Mouse (Mus musculus) gastrocnemius, postnatal 25 days (tissue): ENCODE data around the gene Nsg2. TPM values are rescaled to one million over a fixed set of nuclear protein-coding genes. Genes with fewer than 3 reads are reported as not detected.
A peak's percentile ranks its signal among the peaks of the same experiment; 100 is the strongest.

ENCODE experiments used
- DNase-seq: peaks from one replicate; pipeline ENCODE4 v3.0.0; 2022
- total RNA-seq, 2 experiments: library from RNA; stranded (reverse); gene quantifications; 1 replicate in 1 of 2; 2 replicates in 1 of 2; pipeline ENCODE4 v1.2.3; 2021

Nsg2 gene
- total RNA-seq, 2 experiments from 2014 or later: 0.26 to 0.35 TPM

- no peak for DNase-seq
Measured at GRCm38 (mm10) chr11:32013014-32013427, 12.8 kb downstream of the Nsg2 start.

- DNase-seq: no peak
Measured at GRCm38 (mm10) chr11:32013561-32013960, 13.3 kb downstream of the Nsg2 start.

DNA sequence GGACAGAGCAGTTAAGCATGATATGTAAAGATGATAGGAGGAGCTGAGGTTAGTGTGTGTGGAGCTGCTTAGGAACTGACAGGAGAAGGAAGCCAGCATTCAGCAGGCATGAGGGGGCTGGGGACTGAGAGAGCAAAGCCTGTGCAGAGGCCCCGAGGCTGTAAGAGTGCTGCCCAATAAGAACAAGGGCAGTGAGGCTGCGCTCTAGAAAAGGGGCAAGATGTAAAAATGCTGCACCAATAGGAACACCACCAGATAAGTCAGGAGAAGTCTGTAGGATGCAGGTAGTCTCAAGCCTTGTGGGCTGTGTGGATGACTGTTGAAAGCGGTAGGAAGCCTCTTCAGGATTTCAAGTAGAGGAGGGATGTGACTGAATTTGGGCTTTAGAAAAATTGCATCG is 17.9 kb downstream of the Nsg2 start:
- no peak for DNase-seq

GRCm38 (mm10) chr11:32020031-32020965 is 20.0 kb downstream of the Nsg2 start:
- peak; percentile 44 for DNase-seq

DNA sequence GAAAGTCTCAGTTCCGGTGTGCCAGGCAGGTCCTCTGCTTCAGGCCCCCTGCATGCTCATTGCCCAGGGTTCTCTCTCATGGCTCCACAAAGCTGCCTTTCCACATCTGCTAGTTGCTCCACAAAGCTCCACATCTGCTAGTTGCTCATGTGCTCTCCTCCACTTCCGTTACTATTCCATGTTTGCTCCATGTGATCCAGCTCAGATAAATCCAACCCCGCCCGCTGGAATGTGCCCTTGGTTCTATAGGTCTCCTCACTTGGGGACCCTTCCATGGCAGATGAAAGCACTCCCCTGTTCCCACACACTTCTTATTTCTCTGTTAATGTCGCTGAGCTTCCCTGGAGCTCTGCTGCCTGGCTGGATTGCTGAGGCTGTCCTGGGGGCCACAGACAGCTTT is 26.4 kb downstream of the Nsg2 start:
- DNase-seq: no peak

DNA sequence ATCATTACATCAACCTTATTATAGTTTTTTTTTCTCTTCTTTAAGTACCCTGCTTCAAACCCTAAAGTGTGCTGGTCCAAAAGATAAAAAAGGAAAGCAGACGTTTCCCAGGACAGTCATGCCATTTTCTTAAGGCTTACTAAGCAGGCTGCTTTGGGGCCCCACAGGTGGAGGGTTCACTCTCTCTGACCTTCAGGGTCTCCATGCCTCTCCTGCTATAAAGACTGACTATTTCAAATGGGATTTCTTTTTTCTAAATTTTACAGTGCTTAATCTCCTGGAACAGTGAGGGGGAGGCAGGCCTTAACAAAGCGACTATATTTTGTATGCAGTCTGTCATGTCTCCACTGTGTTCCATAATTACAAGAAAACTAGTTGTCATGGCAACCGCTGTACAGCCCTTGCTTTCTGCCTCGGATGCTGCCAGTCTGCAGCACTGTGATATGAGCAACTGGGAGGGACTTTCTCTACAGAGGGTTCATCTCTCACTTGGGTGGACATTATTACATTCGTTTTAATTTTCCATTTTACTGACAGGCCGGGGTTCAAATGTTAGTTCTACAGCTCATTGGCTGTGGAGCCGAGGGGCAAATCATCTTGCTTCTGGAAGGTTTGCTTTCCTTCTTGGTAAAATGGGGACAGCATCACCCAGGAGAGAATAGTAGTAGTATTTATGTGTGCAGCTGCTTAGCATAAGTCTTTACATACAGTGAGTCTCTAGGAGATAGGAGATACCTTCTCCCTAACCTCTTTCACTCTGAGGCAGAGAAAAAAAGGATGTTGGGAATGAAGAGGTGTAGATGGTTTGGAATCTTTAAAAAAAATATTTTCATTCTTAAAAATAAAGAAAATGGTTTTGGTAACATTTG is 27.4 kb downstream of the Nsg2 start:
- no peak for DNase-seq

DNA sequence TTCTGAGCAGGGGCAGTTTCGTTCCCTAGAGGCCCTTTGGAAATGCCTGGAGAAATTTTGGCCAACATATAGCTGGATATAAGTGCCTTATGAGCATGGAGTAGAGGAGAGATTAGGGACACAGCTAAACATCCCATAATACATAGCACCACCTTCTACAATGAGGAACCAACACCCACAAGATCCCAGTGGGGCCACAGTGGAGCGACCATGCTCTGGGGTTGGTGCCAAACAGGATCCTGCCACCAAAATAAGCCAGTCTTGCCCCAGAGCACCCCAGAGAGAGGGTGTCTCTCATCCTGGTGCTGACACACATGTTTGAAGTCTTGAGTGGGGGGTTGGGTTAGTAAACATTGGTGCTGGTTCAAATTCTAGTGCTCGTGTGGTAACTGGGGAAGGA is 28.3 kb downstream of the Nsg2 start:
- DNase-seq: no peak

- DNase-seq: no peak
Measured at GRCm38 (mm10) chr11:32029356-32029755, 29.1 kb downstream of the Nsg2 start.

DNA sequence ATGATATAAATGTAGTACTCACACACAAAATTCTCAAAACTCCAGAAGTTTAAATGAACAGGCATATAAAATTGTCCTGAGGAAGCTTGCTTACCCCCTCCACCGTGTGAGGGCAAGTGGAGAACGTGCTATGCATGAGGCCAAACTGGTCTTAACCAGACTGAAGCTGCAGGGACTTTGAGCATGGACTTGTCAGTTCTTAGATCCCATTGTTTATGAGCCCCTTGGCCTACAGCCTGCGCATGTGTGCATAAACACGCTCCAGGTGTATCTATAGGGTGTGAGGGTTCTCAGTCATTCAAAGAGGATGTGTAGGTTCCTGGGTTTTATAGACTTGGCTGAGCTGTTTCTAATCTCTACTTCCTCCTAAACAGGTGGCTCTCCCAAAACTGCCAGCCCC is 31.1 kb downstream of the Nsg2 start:
- DNase-seq: no peak

DNA sequence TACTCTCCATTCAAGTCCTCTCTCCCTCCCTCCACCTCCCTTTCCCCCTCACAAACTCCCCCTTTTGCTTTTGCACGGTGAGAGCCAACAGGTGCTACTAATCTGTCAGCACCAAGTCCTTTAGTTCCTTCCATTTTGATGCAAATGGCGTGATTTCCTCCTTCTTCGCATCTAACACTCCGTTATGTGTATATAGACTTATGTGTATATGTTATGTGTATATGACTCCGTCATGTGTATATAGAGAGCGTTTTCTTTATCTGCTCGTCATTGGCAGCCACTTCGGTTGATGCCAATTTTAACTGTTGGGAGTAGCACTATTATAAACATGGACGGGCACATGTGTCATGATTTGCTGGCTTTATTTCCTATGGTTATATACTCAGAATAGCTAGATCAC is 31.8 kb downstream of the Nsg2 start:
- DNase-seq: no peak

GRCm38 (mm10) chr11:32035831-32036230 is 35.6 kb downstream of the Nsg2 start:
- no peak for DNase-seq

DNA sequence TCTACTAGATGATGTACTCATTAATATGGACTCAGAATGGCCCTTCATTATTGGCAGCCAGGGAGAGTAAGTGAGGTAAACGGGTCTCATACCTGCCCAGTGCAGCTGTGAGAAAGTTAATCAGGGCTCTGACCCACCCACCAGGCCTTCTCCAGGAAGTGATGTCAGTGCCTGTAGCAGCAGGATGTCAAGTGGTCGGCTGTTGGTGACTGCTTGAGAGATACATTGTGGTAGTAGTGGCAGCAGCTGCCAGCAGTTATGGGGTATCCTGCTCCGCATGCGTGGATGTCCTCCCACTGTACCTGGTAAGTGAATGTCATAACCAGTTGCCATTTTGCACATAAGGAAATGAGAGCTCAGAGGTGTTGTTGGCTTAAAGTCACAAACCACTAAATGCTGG is 39.4 kb downstream of the Nsg2 start:
- DNase-seq: no peak

DNA sequence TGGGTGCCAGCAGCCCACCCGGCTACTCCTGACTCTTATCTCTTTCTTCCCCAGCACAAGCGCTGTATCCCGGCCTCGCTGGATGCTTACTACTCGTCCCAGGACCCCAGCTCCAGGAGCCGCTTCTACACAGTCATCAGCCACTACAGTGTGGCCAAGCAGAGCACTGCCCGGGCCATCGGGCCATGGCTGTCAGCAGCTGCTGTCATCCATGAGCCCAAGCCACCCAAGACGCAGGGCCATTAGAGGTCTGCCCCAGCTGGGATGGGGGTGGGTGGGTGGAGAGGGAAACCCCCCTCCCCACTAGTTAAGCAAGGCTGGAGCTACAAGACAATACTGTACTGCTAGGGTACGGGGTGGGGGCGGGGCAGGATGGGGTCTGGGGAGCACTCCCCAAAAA is 57.1 kb downstream of the Nsg2 start:
- no peak for DNase-seq

- DNase-seq: no peak
Measured at GRCm38 (mm10) chr11:32057861-32058260, 57.6 kb downstream of the Nsg2 start.

GRCm38 (mm10) chr11:32061020-32061419 is 60.8 kb downstream of the Nsg2 start:
- DNase-seq: no peak

- no peak for DNase-seq
Measured at GRCm38 (mm10) chr11:32061874-32062273, 61.6 kb downstream of the Nsg2 start.

- DNase-seq: no peak
Measured at GRCm38 (mm10) chr11:32063775-32064510, 63.7 kb downstream of the Nsg2 start.

- DNase-seq: no peak
Measured at GRCm38 (mm10) chr11:32064511-32064862, 64.2 kb downstream of the Nsg2 start.

DNA sequence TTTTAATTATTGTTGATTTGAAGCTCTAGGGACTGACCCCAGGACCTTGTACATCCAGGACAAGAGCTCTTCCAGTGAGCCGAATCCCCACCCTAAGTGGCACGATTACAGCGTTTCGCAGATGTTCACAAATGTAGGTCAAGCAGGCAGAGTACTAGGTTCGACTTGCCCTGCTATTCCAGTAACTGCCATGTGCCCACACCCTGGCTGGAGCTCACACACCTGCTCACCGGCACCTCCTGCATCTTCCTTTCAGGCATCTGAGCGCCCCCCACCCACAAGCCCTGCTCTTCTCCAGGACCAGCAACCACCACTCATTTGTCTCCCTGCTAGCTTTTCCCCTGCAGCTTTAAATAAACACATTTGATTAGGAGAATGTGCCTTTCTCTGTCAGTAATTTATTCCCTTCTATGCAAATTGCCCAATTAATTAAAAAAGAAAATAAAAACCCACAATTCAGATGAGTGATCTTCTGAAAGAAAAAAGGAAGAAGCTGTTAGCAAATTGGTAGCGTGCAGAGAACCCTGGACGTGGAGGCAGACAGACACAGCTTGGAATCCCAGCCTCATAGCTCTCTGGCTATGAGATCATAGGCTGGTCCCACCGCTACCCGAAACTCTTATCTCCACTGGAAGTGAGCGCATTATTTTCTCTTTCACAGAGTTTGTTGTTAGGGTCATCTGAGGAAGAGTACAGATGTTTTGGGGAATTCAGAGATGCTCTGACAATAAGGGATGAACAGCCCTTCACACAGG is 68.7 kb downstream of the Nsg2 start:
- no peak for DNase-seq

- DNase-seq: no peak
Measured at GRCm38 (mm10) chr11:32075163-32075562, 74.9 kb downstream of the Nsg2 start.

DNA sequence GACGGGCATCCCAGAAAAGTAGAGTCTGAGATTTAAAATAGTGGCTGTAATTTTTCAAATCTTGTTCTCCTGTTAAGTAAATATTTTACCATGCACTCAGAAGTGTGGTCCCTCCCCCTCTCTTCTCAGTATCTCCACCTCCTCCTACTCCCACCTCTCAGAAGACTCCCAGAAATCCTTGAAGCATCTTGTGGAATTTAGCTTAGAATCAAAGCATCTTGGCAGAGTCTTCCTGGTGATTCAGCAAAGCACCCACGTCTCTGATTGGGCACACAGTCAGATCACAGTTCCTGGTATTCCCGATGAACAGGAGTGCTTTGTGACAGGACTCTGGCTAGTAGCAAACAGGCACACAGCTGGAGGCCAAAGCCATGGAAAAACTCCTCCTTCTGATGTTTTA is 83.2 kb downstream of the Nsg2 start:
- DNase-seq: no peak

GRCm38 (mm10) chr11:32086525-32086924 is 86.3 kb downstream of the Nsg2 start:
- DNase-seq: no peak
